Mouse (Mus musculus): ENCODE measurements around the gene Gm20716. TPM values are rescaled to one million over a fixed set of nuclear protein-coding genes. Genes with fewer than 3 reads are reported as not detected.

Gene Gm20716
- total RNA-seq, 1 experiment, result 41.7 TPM

DNA sequence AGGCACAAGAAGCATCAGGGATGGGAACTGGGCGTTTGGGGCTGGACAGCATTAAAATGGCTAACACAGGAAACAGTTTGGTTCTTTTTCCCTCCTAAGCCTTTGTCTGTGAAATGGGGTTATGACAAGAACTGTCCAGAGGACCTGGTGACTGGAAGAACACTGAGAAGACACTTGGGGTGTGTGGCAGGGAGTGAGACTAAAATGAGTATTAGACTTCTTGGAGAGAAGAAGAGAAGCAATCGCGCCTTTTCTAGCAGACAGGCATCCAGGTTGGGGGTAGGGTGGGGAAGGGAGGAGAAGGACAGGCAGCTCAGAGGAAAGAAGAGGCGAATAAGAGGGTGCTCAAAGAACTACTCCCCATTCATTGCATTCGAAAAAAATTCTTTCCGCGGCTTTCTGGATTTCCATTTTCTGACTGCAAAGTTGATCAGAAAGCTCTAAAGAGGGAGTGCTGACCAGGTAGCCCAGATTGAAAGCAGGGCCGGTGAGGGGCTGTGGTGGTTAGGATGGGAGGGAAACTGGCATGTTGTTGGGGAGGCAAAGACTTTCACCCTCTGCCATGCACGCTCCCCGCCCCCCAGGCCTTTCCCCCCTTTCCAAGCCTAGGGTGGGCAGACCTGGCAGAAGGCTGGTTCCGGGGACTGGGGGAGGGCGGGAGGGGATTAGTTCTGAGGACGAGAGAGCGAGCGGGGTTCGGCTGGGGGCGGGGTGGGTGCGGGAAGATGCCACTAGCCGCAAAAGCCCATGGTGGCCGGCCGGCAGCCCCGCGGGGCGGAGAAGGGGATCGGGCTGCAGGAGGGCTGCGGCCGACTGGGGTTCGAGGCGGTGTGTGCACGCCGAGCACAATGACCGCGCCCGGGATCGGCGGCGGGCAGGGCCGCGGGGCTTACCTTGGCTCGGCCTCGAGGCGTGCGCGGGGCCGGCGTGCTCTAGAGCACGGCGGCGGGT, 24.2 kb downstream of the Gm20716 start:
- H3K9me3 ChIP-seq (ENCODE audit: control insufficient read depth, insufficient read depth, low read depth, low read length), result no peaks in the 10 kb centered on the region
- peak overlapping the region; percentile 89 to 100 for H3K4me3 ChIP-seq (ENCODE audit: insufficient read depth in 1 of 2, low read depth in 1 of 2, low read length in 2 of 2, poor library complexity in 1 of 2, severe bottlenecking in 1 of 2)
- peak overlapping the region; percentile 99 for H3K9ac ChIP-seq (ENCODE audit: insufficient read depth, low read depth, low read length, poor library complexity, severe bottlenecking)
- peak overlapping the region; percentile 98 for H3K27ac ChIP-seq (ENCODE audit: insufficient read depth, low read depth, low read length, poor library complexity, severe bottlenecking)
- TF ChIP-seq CHD2 (IDR thresholded peaks at IDR 0.05; ENCODE audit: low read depth, low read length) (no peak), ZC3H11A (IDR thresholded peaks at IDR 0.05; ENCODE audit: borderline replicate concordance, low read depth, low read length) (no peak), ZNF384 (IDR thresholded peaks at IDR 0.05; ENCODE audit: low read depth, low read length) (no peak), HCFC1 (IDR thresholded peaks at IDR 0.05; ENCODE audit: borderline replicate concordance, insufficient read depth, low read length) (0 out of 2 replicates have a peak, but pooled peaks have one; percentile 11)
- peaks cover 2 to 8% of the 10 kb centered on the region in 2 experiments; a peak in 3 of 4 replicates for H3K4me1 ChIP-seq (ENCODE audit: control insufficient read depth in 2 of 2, insufficient read depth in 2 of 2, low read length in 2 of 2, poor library complexity in 1 of 2)
- peaks cover 13% of the 10 kb centered on the region for H3K36me3 ChIP-seq (ENCODE audit: control insufficient read depth, insufficient read depth, low read length, poor library complexity, severe bottlenecking)
- in situ Hi-C loops (cut with MboI; ENCODE audit: low sequenced_read_pairs in 2 of 2, unreplicated experiment in 2 of 2), result loop anchor here in 1 of 2 experiments (10.0 kb wide), 1 partner anchor 81 kb away; no protein-coding TSS in a partner anchor
- no peak for DNase-seq (ENCODE audit: low read depth, low spot score)

DNA sequence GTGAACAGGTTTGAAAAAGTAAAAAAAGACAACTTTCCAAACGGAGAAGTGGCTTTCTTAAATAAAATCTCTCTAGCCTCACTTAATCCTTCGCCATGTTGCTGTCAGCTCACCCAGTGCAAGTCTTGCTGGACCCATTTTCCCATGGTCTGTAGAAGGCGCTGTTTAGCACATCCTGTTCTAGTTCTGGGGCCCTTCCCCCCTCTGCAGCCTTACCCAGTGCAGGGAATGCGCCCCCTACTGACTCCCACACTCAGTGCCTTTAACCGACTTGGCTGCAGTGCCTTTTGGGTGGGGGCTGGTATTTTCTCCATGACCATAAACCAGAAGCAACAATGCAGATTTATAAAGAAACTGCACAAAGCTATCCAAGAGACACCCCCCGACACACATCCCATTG, 24.9 kb downstream of the Gm20716 start:
- no peak overlapping the region; the same call in 1 of the 2 replicates for H3K27ac ChIP-seq (ENCODE audit: insufficient read depth, low read depth, low read length, poor library complexity, severe bottlenecking)
- no peaks in the 10 kb centered on the region for H3K9me3 ChIP-seq (ENCODE audit: control insufficient read depth, insufficient read depth, low read depth, low read length)
- in situ Hi-C loops (cut with MboI; ENCODE audit: low sequenced_read_pairs in 2 of 2, unreplicated experiment in 2 of 2), result loop anchor here in 1 of 2 experiments (10.0 kb wide), 1 partner anchor 80 kb away; no protein-coding TSS in a partner anchor
- peaks cover 2 to 8% of the 10 kb centered on the region in 2 experiments; a peak in 3 of 4 replicates for H3K4me1 ChIP-seq (ENCODE audit: control insufficient read depth in 2 of 2, insufficient read depth in 2 of 2, low read length in 2 of 2, poor library complexity in 1 of 2)
- TF ChIP-seq ZNF384 (IDR thresholded peaks at IDR 0.05; ENCODE audit: low read depth, low read length) (no peak), ZC3H11A (IDR thresholded peaks at IDR 0.05; ENCODE audit: borderline replicate concordance, low read depth, low read length) (0 out of 2 replicates have a peak, but pooled peaks have one; percentile 12), HCFC1 (IDR thresholded peaks at IDR 0.05; ENCODE audit: borderline replicate concordance, insufficient read depth, low read length) (0 out of 2 replicates have a peak, but pooled peaks have one; percentile 33), MAFK (IDR thresholded peaks at IDR 0.05; ENCODE audit: insufficient read depth, low read depth, low read length) (no peak), CHD2 (IDR thresholded peaks at IDR 0.05; ENCODE audit: low read depth, low read length) (peak; percentile 79)
- H3K4me3 ChIP-seq (ENCODE audit: insufficient read depth in 1 of 2, low read depth in 1 of 2, low read length in 2 of 2, poor library complexity in 1 of 2, severe bottlenecking in 1 of 2), result peak overlapping the region; percentile 89 to 100
- H3K36me3 ChIP-seq (ENCODE audit: control insufficient read depth, insufficient read depth, low read length, poor library complexity, severe bottlenecking), result peaks cover 10% of the 10 kb centered on the region
- DNase-seq (ENCODE audit: low read depth, low spot score), result peak; percentile 96
- peak overlapping the region; percentile 99; the same call in 1 of the 2 replicates for H3K9ac ChIP-seq (ENCODE audit: insufficient read depth, low read depth, low read length, poor library complexity, severe bottlenecking)

DNA sequence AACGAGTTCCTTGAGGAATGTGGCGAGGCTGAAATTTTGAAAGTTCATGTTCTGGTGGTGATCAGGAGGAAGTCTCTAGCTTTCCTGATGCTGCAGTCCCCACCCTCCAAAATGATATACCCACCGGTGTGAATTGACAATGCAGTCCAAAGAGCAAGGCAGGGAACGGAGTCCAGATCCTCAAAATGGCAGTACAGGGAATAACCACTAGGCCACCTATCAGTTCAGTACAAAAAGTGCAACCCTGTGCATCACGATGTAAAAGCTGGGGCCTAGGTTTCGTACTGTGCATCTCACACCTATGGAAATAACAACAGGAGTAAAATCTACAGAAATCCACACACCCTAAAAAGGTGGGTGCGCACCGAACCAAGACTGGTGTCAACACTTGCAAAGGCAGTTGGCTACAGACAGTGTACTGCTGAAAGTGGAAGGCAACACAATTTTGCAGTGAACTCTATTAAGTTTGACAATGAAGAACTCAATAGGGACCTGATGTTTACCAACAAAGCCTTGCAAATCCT, 25.6 kb downstream of the Gm20716 start:
- no peak overlapping the region for H3K27ac ChIP-seq (ENCODE audit: insufficient read depth, low read depth, low read length, poor library complexity, severe bottlenecking)
- DNase-seq (ENCODE audit: low read depth, low spot score), result no peak
- TF ChIP-seq HCFC1 (IDR thresholded peaks at IDR 0.05; ENCODE audit: borderline replicate concordance, insufficient read depth, low read length) (no peak), ZNF384 (IDR thresholded peaks at IDR 0.05; ENCODE audit: low read depth, low read length) (no peak), CHD2 (IDR thresholded peaks at IDR 0.05; ENCODE audit: low read depth, low read length) (no peak)
- H3K9me3 ChIP-seq (ENCODE audit: control insufficient read depth, insufficient read depth, low read depth, low read length), result no peaks in the 10 kb centered on the region
- peak overlapping the region; percentile 52 to 89; a peak in 3 of 4 replicates for H3K4me3 ChIP-seq (ENCODE audit: insufficient read depth in 1 of 2, low read depth in 1 of 2, low read length in 2 of 2, poor library complexity in 1 of 2, severe bottlenecking in 1 of 2)
- peaks cover 2 to 9% of the 10 kb centered on the region in 2 experiments; a peak in 3 of 4 replicates for H3K4me1 ChIP-seq (ENCODE audit: control insufficient read depth in 2 of 2, insufficient read depth in 2 of 2, low read length in 2 of 2, poor library complexity in 1 of 2)
- H3K9ac ChIP-seq (ENCODE audit: insufficient read depth, low read depth, low read length, poor library complexity, severe bottlenecking), result no peak overlapping the region; the same call in 1 of the 2 replicates
- in situ Hi-C loops (cut with MboI; ENCODE audit: low sequenced_read_pairs in 2 of 2, unreplicated experiment in 2 of 2), result loop anchor here in 1 of 2 experiments (10.0 kb wide), 1 partner anchor 80 kb away; no protein-coding TSS in a partner anchor
- peaks cover 8% of the 10 kb centered on the region for H3K36me3 ChIP-seq (ENCODE audit: control insufficient read depth, insufficient read depth, low read length, poor library complexity, severe bottlenecking)

DNA sequence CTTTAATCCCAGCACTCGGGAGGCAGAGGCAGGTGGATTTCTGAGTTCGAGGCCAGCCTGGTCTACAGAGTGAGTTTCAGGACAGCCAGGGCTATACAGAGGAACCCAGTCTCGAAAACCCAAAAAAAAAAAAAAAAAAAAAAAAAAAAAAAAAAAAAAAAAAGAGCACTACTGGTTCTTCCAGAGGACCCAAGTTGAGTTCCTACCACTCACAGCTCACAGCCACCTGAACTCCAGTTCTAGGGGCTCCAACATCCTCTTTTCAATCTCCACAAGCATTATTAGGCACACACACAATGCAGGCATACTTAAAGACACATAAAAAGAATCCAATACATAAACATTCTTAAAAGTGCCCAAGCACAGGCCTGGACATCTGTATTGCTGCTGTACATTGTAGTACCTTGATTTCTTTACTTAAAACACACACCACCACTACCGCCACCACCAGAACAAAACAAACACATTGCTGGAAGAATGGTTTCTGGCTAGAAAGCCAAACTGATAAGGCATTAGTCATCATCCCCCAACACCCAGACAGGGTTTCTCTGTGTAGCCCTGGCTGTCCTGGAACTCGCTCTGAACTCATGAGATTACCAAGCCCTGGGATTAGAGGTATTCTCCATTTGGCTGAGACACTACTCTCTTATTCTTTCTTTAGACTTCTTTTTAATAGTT, 30.0 kb downstream of the Gm20716 start:
- DNase-seq (ENCODE audit: low read depth, low spot score), result no peak
- H3K4me1 ChIP-seq (ENCODE audit: control insufficient read depth in 2 of 2, insufficient read depth in 2 of 2, low read length in 2 of 2, poor library complexity in 1 of 2), result peaks cover 6 to 8% of the 10 kb centered on the region in 2 experiments; a peak in 3 of 4 replicates
- no peak overlapping the region for H3K27ac ChIP-seq (ENCODE audit: insufficient read depth, low read depth, low read length, poor library complexity, severe bottlenecking)
- peaks cover 8% of the 10 kb centered on the region for H3K36me3 ChIP-seq (ENCODE audit: control insufficient read depth, insufficient read depth, low read length, poor library complexity, severe bottlenecking)
- in situ Hi-C loops (cut with MboI; ENCODE audit: low sequenced_read_pairs in 2 of 2, unreplicated experiment in 2 of 2), result loop anchor here in 1 of 2 experiments (10.0 kb wide), 1 partner anchor 75 kb away; no protein-coding TSS in a partner anchor
- H3K9ac ChIP-seq (ENCODE audit: insufficient read depth, low read depth, low read length, poor library complexity, severe bottlenecking), result 0 out of 2 replicates have a peak overlapping the region, but pooled peaks have one; percentile 11
- no peak for TF ChIP-seq ZC3H11A (IDR thresholded peaks at IDR 0.05; ENCODE audit: borderline replicate concordance, low read depth, low read length)
- TF ChIP-seq MAFK (IDR thresholded peaks at IDR 0.05; ENCODE audit: insufficient read depth, low read depth, low read length), result no peak
- 0 out of 2 replicates have a peak, but pooled peaks have one; percentile 15 for TF ChIP-seq ZNF384 (IDR thresholded peaks at IDR 0.05; ENCODE audit: low read depth, low read length)
- H3K9me3 ChIP-seq (ENCODE audit: control insufficient read depth, insufficient read depth, low read depth, low read length), result no peaks in the 10 kb centered on the region
- no peak overlapping the region for H3K4me3 ChIP-seq (ENCODE audit: insufficient read depth in 1 of 2, low read depth in 1 of 2, low read length in 2 of 2, poor library complexity in 1 of 2, severe bottlenecking in 1 of 2)
